Mouse (Mus musculus) induced T-regulatory cell, adult 2 months (primary cell): ENCODE data around the gene Pdlim7.
A peak's percentile ranks its signal among the peaks of the same experiment; 100 is the strongest.

Experiments used
- DNase-seq: peaks from one replicate; pipeline ENCODE4 v3.0.0-alpha.2; 2012; ENCODE audit warnings: low read depth

Gene Pdlim7

DNA sequence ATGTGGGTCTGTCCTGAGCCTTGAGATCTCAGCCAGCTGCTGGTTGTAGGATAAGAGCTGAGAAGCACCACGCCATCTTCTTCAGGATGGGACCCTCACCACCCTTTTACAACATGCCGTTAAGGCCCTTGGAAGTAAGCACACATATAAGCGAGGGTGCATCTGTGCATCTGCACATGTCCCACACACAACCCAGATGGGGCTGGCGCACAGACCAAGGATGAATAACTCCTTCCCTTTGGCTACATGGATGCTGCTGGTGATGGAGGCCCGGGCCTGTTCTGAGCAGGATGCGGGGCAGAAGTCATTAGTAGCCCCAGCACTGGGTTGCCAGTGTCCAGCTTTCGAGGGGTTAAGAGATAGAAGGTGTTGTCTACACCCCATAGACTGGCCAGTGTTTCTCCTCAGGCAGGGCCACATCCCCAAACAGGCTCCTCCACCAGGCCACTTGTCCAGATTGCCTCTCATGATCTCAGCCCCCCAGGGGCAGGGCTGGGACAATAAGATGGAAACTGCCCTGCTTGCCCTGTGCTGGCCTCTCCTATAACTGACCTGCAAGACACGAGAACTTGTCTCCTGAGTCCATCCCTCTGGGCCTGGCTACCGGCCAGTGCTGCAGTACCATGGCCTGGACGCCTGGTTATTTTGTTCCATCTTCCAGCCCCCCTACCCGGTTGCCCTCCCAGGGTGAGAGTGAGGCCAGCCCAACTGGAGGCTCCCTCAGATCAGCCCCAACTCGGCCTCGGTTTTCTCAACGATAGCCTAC, 27.3 kb downstream of the Pdlim7 start:
- DNase-seq = no peak

DNA sequence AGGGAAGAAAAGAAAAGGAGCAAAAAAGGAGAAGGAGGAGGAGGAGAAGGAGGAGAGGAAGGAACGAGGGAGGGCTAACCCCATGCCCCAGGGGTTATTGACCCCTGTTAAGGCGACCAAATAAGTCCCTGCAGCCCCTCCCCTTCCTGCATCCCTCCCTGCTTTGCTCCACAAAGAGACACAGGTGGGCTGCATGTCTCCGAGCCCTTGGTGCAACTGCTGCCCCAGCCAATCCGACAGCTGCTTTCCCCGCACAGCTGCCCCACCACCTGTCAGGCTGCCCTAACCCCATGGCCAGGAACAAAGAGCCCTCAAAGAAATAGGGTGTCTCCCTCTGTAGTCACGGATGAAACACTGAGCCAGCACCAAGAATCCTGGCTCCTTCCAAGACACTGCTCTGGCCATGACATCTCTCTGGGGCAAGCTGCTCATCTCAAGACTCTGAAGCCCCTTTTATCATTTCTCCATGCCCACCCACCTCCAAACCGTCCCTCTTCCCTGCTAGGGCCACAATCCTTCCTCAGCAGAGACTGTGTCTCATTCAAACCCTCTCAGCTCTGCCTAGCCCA, 28.9 kb downstream of the Pdlim7 start:
- DNase-seq = peak; percentile 11

DNA sequence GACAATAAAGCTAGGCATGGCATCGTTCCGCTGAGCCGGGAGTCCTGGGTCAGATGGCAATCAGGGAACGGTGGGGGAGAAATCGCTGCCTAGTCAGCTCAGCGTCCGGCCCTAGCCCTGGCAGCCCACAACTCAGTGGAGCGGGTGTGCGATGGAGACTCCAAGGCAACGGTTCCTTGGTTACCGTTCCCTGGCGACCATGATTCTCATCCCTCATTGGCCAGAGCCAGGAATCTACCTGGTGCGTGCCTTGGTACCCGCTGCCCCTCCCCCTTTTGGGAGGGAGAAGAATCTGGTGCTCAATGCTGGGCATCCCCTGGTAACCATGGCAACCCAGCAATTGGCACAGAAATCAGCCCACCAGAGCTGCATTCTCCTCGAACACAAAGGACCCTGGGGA, 29.9 kb downstream of the Pdlim7 start:
- DNase-seq = peak; percentile 31

DNA sequence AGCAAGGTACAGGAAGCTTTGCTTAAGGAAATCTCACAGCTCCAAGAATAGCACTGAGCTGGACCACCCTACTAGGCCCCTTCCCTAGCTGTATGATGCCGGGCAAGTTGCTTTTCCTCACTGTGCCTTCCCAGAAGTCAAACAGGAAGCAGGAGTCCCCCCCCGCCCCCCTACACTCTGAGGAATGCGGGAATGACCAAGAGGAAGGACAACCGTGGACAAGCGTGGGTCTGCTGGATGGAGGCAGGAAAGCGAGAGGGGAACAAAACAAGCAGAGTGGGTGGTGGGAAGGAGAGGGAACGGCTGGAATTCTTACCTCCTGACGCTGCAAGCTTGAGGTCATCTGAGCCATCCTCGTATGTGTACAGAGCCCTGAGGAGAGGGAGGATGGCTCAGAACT, 30.4 kb downstream of the Pdlim7 start:
- no peak for DNase-seq

DNA sequence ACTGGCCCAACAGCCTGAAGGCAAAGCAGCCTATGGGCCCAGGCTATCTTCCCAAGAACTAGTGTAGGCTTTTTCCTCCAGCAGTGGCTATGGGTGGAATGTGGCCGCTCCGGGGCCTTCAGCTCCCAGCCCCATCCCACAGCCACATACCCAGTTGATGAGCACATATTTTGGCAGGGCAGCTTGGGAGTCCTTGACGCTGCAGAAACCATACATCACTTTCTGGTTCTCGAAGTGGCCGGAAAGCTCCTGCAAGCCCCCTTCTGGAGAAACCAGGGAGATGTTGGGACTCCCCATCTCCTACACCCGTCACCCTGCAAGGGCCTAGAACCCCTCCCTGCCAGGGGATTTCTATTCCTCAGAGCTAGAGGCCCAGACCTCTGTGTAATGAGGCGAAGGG, 30.9 kb downstream of the Pdlim7 start:
- DNase-seq = no peak

DNA sequence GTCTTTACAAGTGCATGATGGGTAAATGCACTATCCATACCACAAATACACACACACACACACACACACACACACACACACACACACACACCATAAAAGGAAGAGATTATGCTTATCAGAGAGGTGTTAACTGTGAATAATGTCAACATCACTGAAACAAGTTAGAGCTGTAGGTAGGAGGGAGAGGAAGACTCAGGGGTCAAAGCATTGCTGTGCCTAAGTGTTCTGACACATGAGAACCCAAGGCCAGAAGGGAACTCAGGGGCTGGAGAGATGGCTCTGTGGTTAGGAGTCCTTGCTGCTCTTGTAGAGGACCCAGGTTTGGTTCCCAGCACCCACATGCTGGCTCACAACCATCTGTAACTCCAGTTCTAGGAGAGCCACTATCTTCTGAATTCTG, 33.5 kb downstream of the Pdlim7 start:
- DNase-seq = no peak

DNA sequence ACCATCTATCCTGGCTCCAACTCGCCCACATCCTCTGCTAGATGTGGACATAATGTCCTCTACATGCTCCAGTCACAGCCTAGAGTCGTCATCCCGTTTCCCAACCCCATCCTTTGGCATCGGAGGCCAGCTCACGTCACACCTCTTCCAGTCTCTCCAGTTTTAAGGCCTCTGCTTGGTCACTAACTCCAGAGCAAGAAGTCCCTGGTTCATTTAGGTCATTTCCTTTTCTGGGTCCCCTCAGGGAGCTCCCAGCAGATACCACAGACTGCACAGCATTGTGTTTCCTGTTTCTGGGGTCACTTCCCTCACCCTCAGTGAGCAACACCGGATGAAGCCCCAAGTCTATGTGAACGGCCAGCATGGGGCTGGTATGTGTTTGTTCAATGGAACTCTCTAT, 34.5 kb downstream of the Pdlim7 start:
- DNase-seq = peak; percentile 56

DNA sequence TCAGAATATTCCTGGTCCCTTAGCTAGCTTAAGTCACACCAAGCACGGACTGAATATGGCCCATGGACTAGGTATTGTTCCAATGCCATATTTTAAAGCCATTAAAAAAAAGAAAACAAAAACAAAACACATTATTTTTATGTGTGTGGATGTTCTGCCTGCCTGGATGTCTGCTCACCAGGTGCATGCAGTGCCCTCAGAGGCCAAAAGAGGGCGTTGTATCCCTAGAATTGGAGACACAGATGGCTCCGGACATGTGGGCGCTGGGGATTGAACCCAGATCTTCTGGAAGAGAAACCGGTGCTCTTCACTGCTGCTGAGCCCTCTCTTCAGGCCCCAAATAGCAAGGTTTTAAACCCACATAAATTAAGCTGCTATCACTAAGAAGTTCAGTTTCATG, 35.4 kb downstream of the Pdlim7 start:
- peak; percentile 68 for DNase-seq

DNA sequence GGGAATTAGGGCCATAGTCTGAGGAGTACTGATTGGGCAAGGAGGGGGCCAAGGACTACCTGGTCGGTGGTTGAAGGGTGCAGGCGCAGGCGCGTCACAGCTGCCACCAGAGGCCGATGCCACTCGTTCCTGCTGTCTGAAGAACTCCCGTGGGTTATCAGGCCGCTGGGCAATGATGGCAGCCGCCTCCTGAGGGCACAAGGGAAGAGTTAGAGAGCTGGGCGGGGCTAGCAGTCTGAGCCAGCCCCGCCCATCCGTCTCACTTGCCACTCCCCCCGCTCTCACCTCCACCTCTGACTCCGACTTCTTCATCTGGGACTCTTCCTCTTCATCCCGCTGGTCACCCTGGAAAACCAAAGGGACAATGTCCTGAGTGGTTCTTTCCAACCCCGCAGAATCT, 36.0 kb downstream of the Pdlim7 start:
- no peak for DNase-seq

DNA sequence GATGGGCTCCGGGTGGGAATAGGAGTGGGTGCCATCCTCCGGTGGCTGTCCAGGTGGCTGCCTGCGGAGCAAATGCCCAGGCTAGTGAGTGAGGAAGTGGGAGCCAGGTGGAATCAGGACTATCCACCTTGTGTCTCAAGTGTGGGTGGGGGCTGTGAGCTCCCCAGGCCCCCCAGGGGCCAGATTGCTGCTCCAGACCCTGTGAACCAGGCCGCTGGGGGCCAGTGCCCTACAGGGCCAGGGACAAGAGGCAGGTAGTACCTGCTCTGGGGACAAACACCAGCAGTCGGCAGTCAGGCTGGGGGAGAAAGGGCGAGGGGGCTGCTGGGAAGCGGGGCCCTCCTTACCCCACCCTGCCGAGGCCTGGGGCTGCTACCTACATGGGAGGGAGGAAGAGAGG, 37.2 kb downstream of the Pdlim7 start:
- no peak for DNase-seq

DNA sequence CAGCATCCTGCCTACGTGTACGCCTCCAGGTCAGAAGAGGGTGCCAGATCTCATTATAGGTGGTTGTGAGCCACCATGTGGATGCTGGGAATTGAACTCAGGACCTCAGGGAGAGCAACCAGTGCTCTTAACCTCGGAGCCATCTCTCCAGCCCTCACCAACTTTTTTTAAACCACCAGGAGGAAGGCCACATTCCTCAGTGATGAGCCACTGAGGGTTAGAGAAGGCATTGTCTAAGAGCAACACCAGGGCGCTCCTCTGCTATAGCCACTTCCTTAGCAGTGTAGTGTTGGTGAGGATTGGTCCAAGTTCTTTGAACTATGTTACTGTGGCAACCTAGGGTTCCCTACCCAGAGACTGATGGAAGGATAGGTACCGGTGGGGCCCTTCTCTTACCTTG, 37.7 kb downstream of the Pdlim7 start:
- DNase-seq = no peak

DNA sequence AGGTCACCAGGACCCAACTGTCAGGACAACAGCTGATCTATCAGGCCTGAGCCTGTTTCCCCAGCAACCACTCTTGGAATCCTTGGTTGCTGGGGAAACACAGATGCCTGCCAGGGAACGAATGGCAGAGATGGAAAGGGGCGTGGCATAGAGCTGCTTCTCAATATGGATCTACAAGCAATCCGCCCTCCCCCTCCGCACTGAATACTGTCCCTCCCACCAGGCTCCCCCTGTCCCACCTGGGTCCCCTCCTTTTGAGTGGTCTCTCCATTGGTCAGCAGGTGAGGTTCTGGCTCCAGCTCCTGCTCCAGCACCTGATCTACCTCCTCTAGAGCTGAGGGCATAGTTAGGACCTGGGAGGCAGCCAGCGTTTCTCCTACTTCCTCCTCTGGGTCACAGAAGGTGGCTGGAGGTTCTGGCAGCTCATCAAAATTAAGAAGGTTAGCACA, 38.8 kb downstream of the Pdlim7 start:
- peak; percentile 54 for DNase-seq

DNA sequence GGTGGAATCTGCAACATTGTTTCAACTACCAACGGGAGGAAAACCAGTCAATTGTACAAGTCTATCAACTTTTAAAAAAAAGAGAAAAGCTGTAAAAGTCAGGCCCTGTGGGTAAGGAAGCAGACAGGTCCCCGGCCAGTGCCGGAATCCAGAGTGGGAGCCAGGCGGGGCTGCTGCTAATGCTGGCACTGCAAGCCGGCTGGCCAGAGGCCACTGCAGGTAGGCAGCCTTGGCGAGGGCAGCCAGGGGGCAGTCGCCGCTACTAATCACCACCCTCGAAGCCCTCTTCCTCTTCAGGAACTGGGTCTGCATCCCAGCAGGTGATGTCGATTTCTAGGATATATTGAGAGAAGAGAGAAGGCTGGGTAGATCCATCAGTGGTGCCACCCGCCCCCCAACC, 39.5 kb downstream of the Pdlim7 start:
- DNase-seq = peak; percentile 31

DNA sequence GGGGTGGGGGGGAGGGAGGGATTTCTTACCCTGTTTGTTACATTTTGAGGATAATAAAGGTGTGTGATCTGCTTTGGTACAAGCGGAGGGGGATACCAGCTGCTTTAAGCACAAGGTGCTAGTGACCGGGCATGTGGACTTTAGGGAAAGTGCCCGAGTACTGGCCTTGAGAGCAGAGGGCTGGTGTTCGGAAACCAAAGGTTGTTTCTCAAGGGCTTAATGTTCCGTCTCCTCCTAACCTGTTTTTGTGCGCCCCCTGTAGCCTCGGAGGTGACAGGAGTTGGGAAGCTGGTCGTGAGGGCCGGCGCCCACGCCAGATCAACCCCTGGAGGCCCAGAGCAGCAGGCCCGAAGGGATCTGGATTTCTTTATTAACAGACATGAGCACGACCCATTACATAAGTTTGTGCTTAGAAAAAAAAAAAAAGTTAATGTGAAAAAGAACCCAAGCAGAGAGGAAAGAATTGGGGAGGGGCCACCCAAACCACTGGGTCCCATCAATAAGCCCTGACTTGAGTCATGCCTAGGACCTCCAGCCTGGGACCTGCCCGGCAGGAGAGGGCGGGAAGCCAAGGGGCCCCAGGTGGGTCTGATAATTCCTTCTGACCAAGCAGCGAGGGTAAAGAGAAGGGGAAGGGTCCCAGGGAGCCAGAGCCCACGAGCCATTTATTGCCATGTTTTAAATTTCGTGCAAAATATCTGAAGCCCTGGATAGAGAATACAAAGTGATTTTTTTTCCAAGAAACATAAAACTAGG, 40.2 kb downstream of the Pdlim7 start:
- peak; percentile 57 for DNase-seq

DNA sequence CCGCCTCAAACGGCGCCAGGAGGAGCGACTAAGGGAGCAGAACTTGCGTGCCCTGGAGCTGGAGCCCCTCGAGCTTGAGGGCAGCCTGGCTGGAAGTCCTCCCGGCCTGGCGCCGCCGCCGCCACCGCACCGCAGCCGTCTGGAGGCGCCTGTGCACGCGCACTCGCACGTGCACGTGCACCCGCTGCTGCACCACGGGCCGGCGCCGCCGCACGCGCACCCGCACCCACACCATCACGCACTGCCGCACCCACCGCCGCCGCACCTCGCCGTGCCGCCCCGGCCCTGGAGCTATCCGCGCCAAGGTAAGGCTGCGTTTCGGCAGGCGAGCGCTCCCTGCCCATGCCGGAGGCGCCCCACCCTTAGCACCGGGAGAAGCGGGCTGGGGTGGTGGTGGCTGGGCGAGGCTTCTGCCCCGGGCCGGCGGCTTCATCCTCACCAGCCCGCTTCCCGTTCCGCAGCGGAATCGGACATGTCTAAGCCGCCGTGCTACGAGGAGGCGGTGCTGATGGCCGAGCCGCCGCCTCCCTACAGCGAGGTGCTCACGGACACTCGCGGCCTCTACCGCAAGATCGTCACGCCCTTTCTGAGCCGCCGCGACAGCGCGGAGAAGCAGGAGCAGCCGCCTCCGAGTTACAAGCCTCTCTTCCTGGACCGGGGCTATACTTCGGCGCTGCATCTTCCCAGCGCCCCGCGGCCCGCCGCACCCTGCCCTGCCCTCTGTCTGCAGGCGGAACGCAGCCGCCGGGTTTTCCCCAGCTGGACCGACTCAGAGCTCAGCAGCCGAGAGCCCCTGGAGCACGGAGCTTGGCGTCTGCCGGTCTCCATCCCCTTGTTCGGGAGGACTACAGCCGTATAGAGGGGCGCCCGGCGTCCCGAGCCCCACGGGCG, 41.1 kb downstream of the Pdlim7 start:
- peak; percentile 77 for DNase-seq

DNA sequence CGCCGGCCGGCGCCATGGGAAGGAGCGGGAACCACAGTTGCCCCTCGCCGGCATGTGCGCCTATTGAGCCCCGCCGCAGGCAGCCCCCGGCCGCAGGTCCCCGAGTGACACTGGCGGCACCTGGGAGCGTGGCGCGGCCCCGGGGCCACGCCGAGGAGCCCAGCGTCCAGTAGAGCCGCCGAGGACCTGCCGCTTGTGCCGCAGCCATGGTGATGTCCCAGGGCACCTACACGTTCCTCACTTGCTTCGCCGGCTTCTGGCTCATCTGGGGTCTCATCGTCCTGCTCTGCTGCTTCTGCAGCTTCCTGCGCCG, 41.7 kb downstream of the Pdlim7 start:
- no peak for DNase-seq

DNA sequence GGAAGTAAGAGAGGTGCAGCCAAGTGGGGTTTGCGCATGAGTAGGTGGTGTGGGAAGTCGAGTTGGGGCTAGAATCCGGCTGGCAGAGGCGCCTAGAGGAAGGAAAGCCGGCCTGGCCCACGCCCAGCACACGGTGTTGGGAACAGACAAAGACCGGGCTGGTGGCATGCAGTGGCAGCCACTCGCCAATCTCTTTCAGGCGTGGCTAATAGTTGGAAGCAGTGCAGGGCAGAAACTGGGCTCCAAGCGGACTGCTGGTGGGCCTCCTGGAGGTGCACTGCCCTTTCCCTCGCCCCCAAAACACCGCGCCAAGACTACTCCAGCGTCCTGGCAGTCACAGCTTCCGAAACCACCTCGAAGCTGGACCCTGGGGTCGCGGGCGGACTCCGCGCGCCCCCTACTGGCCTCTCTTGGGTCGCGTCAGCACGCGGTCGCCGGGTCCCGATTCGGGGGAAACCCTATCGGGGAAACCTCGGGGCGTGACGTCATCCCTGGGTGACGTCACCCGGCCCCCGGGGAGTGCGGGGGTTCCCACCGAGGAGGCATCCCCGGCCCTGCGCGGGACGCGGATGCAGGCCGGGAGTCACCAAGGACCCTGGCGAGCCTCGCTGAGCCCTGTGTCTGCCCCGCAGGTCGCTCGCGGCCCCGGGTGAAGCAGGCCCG, 42.2 kb downstream of the Pdlim7 start:
- DNase-seq = peak; percentile 94

DNA sequence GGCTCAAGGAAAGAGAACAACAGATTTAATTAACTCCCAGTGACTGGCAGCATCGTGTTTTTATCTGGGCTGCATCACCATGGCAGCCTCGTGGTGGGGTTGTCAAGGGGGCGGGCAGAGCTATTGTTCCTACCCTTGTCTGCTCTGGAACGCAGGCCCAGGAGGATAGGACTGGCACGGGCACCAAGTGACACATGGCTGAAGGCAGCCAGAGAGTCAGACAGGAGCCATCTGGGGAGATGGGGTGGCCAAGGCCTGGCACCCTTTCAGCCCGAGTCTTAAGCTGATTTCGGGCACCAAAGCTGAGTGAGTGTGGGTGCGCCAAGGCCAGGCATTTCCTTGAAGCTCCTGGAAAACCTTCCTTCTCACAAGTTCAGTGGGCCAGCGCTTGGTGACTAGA, 43.1 kb downstream of the Pdlim7 start:
- peak; percentile 49 for DNase-seq

DNA sequence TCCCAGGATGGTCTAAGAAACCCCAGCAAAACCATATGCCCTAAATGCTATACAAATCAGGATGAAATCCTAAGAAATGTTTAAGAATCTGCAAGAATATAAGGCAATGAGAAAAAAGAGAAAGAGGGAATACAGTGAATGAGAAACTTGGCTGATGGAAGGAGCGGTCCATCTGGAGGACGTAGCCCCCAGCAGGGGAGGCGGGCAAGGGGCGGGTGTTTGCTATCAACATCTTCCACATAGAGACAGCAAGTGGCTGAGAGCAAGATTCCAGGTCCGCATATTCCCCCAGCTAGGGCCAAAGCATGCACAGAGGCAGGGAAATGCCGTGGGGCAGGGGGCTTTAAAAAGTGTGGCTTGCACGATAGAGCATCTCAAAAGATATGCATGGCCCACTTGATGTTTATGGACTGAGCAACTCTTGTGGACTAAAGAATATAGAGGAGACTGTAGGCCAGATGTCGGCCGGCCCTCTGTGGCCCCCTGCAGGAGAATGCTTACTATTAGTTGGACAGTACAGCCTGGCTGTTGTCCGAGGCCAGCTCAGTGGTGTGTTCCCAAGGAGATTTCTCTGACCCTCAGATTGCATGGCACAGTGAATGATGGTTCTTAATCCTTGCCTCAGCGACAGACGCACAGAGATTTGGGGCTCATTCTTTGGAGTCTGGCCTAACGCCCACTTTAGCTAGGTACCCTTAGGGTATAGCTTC, 44.5 kb downstream of the Pdlim7 start:
- no peak for DNase-seq

DNA sequence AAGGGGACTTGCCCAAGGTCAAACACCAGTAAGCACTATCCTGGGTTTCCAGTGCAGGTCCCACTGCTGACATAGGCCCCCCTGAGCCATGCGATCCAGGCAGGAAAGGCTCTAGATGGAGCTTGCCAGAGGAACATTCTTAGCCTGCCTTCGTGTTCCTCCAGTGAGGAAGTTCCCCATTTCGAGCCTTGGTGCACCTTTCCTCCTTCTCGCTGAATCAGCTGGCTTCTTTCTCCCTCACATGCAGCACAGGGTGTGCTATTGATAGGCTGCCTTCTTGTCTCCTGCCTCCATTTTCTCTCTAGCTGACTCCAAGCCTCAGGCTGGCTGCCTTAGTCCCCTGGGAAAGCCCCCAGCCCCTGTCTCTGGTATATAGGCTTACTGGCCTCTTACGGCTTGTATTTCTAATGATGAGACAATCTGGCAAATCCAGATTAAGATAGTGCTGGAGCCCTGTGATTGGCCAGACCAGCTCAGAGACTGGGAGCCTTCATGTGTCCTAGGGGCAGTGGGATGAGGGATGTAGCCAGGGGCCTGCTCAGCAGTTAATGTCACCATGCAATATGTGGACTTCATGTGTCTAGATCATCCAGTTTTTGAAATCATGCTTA, 47.5 kb downstream of the Pdlim7 start:
- DNase-seq = no peak

DNA sequence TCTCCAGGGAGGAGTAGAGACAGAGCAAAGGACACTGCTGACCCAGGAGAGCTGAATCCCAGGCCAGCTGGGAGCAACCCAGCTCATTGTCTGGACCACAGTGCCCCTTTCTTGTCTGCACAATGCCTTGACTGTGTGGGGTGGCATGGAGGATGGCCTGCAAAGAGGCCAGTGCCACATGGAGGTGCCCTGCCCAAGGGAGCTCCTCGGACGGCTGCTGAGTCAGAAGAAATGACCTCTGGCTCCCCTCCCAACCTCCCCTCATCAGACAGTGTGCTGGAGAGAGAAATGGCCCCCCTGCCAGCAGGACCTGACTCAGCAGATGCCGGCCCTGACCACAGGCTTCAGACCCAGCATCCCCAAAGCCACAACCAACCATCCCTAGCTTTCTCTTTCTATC, 48.3 kb downstream of the Pdlim7 start:
- DNase-seq = peak; percentile 44
